Mouse (Mus musculus): ENCODE results near the gene Fam135a. TPM values are rescaled to one million over a fixed set of nuclear protein-coding genes. Genes with fewer than 3 reads are reported as not detected.

The Fam135a gene
- polyA plus RNA-seq, 1 experiment from 2014 or later = 28.6 TPM

- H3K9ac ChIP-seq (ENCODE audit: low read length) = no peak overlapping the region
- no peaks in the 10 kb centered on the region for H3K9me3 ChIP-seq (replicated peaks; ENCODE audit: control insufficient read depth, low read length)
- H3K4me3 ChIP-seq (ENCODE audit: low read depth, low read length) = no peak overlapping the region
- WGBS = 57% methylated on average over 10 of the region's 10 CpGs
- no peak overlapping the region for H3K4me2 ChIP-seq (ENCODE audit: low read length)
- DNase-seq (ENCODE audit: low spot score) = no peak
- no peak for ATAC-seq
- H3K27me3 ChIP-seq (replicated peaks; ENCODE audit: control insufficient read depth, insufficient read depth, low read length) = no peaks in the 10 kb centered on the region
- no peaks in the 10 kb centered on the region for H3K4me1 ChIP-seq (ENCODE audit: control insufficient read depth, insufficient read depth, low read length)
- H3K27ac ChIP-seq (ENCODE audit: low read depth, low read length) = no peak overlapping the region
- no peaks in the 10 kb centered on the region for H3K36me3 ChIP-seq (ENCODE audit: control insufficient read depth, insufficient read depth, low read length)
These were observed 8.0 kb upstream of the Fam135a start for GRCm38 (mm10) chr1:24107971-24108773.

GRCm38 (mm10) chr1:24107378-24107777, 7.2 kb upstream of the Fam135a start:
- DNase-seq (ENCODE audit: low spot score) = no peak
- WGBS = 61% methylated on average over 11 of the region's 11 CpGs
- H3K9ac ChIP-seq (ENCODE audit: low read length) = no peak overlapping the region

DNA sequence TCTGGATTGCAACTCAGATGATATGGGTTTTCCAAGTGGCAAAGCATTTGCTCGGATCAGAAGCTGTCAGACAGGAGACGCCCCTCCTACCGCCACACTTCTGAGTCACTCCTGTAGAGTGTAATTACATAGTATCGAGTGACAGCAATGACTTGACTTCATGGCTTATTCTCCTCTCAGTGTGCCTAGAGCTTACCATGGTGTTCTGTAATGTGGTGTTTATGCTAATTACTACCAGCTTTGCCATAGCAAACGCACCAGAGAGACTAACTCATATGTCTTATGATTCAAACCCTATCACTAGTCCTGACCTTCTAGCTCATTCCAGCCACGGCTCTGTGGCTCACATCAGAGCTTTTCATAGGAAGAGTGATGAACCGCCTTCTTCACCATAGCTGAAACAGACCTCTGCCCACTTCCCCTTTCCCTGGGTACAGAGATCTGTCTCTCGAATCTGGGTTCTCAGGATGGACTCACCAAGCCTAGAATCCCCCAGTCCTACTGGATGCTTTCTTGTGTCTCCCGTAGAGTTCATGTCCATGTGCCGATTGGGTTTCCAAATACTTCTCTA, 2.5 kb upstream of the Fam135a start:
- Histone ChIP-seq H3K9me3 (replicated peaks; ENCODE audit: control insufficient read depth, low read length) (no peaks in the 10 kb centered on the region), H3K4me3 (ENCODE audit: low read depth, low read length) (no peak overlapping the region), H3K9ac (ENCODE audit: low read length) (no peak overlapping the region), H3K4me2 (ENCODE audit: low read length) (no peak overlapping the region), H3K27ac (ENCODE audit: low read depth, low read length) (no peak overlapping the region), H3K27me3 (replicated peaks; ENCODE audit: control insufficient read depth, insufficient read depth, low read length) (no peaks in the 10 kb centered on the region), H3K4me1 (ENCODE audit: control insufficient read depth, insufficient read depth, low read length) (no peaks in the 10 kb centered on the region), H3K36me3 (ENCODE audit: control insufficient read depth, insufficient read depth, low read length) (no peaks in the 10 kb centered on the region)
- DNase-seq (ENCODE audit: low spot score) (no peak), ATAC-seq (no peak)
- WGBS = 82% methylated on average over 10 of the region's 10 CpGs

More at GRCm38 (mm10) chr1:24107378-24107777, 7.2 kb upstream of the Fam135a start:
- no peaks in the 10 kb centered on the region for H3K36me3 ChIP-seq (ENCODE audit: control insufficient read depth, insufficient read depth, low read length)
- no peak for ATAC-seq
- no peaks in the 10 kb centered on the region for H3K4me1 ChIP-seq (ENCODE audit: control insufficient read depth, insufficient read depth, low read length)
- no peaks in the 10 kb centered on the region for H3K9me3 ChIP-seq (replicated peaks; ENCODE audit: control insufficient read depth, low read length)
- no peaks in the 10 kb centered on the region for H3K27me3 ChIP-seq (replicated peaks; ENCODE audit: control insufficient read depth, insufficient read depth, low read length)
- H3K27ac ChIP-seq (ENCODE audit: low read depth, low read length) = no peak overlapping the region
- no peak overlapping the region for H3K4me2 ChIP-seq (ENCODE audit: low read length)
- no peak overlapping the region for H3K4me3 ChIP-seq (ENCODE audit: low read depth, low read length)

- peak overlapping the region; percentile 89 for H3K4me3 ChIP-seq (ENCODE audit: low read depth, low read length)
- WGBS = 60% methylated on average over 6 of the region's 6 CpGs
- H3K9ac ChIP-seq (ENCODE audit: low read length) = peak overlapping the region; percentile 93
- H3K9me3 ChIP-seq (replicated peaks; ENCODE audit: control insufficient read depth, low read length) = no peaks in the 10 kb centered on the region
- peak; percentile 15; the same call in 1 of the 2 replicates for ATAC-seq
- no peak for DNase-seq (ENCODE audit: low spot score)
- H3K27me3 ChIP-seq (replicated peaks; ENCODE audit: control insufficient read depth, insufficient read depth, low read length) = no peaks in the 10 kb centered on the region
- peak overlapping the region; percentile 66 for H3K4me2 ChIP-seq (ENCODE audit: low read length)
- no peaks in the 10 kb centered on the region for H3K4me1 ChIP-seq (ENCODE audit: control insufficient read depth, insufficient read depth, low read length)
- no peak overlapping the region for H3K27ac ChIP-seq (ENCODE audit: low read depth, low read length)
- no peaks in the 10 kb centered on the region for H3K36me3 ChIP-seq (ENCODE audit: control insufficient read depth, insufficient read depth, low read length)
These were observed 773 bp upstream of the Fam135a start for GRCm38 (mm10) chr1:24100870-24101358.

GRCm38 (mm10) chr1:24099541-24099925, 608 bp downstream of the Fam135a start:
- Histone ChIP-seq H3K4me3 (ENCODE audit: low read depth, low read length) (peak overlapping the region; percentile 89), H3K27ac (ENCODE audit: low read depth, low read length) (peak overlapping the region; percentile 72), H3K4me2 (ENCODE audit: low read length) (peak overlapping the region; percentile 66), H3K27me3 (replicated peaks; ENCODE audit: control insufficient read depth, insufficient read depth, low read length) (no peaks in the 10 kb centered on the region), H3K9me3 (replicated peaks; ENCODE audit: control insufficient read depth, low read length) (no peaks in the 10 kb centered on the region), H3K36me3 (ENCODE audit: control insufficient read depth, insufficient read depth, low read length) (no peaks in the 10 kb centered on the region), H3K9ac (ENCODE audit: low read length) (peak overlapping the region; percentile 93), H3K4me1 (ENCODE audit: control insufficient read depth, insufficient read depth, low read length) (no peaks in the 10 kb centered on the region)
- peak; percentile 28 for DNase-seq (ENCODE audit: low spot score)
- no peak for ATAC-seq
- WGBS = 0% methylated on average over 30 of the region's 44 CpGs

GRCm38 (mm10) chr1:24097541-24097940, 2.6 kb downstream of the Fam135a start:
- Histone ChIP-seq H3K4me3 (ENCODE audit: low read depth, low read length) (no peak overlapping the region), H3K9ac (ENCODE audit: low read length) (no peak overlapping the region), H3K4me1 (ENCODE audit: control insufficient read depth, insufficient read depth, low read length) (no peaks in the 10 kb centered on the region), H3K27me3 (replicated peaks; ENCODE audit: control insufficient read depth, insufficient read depth, low read length) (no peaks in the 10 kb centered on the region), H3K4me2 (ENCODE audit: low read length) (no peak overlapping the region), H3K36me3 (ENCODE audit: control insufficient read depth, insufficient read depth, low read length) (no peaks in the 10 kb centered on the region), H3K27ac (ENCODE audit: low read depth, low read length) (no peak overlapping the region), H3K9me3 (replicated peaks; ENCODE audit: control insufficient read depth, low read length) (no peaks in the 10 kb centered on the region)
- ATAC-seq (no peak), DNase-seq (ENCODE audit: low spot score) (no peak)
- 47% methylated on average over 8 of the region's 8 CpGs for WGBS

DNA sequence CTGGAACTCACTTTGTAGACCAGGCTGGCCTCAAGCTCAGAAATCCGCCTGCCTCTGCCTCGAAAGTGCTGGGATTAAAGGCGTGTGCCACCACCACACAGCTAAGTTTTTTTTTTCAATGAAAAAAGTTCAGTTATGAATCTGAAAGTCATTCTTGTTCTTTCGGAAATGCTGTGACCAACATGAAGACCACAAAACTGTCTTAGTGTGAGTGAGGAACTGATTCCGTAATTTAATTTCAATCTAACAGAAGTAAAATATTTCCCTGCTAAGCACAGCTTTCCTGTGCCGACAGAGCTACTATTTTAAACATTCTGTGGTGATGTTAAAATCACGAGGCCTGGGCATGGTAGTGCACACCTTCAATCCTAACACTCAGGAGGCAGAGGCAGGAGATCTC, 7.7 kb downstream of the Fam135a start:
- Histone ChIP-seq H3K9me3 (replicated peaks; ENCODE audit: control insufficient read depth, low read length) (no peaks in the 10 kb centered on the region), H3K9ac (ENCODE audit: low read length) (no peak overlapping the region), H3K36me3 (ENCODE audit: control insufficient read depth, insufficient read depth, low read length) (no peaks in the 10 kb centered on the region), H3K27me3 (replicated peaks; ENCODE audit: control insufficient read depth, insufficient read depth, low read length) (no peaks in the 10 kb centered on the region), H3K27ac (ENCODE audit: low read depth, low read length) (no peak overlapping the region), H3K4me2 (ENCODE audit: low read length) (no peak overlapping the region), H3K4me3 (ENCODE audit: low read depth, low read length) (no peak overlapping the region), H3K4me1 (ENCODE audit: control insufficient read depth, insufficient read depth, low read length) (no peaks in the 10 kb centered on the region)
- WGBS = 94% methylated on average over 7 of the region's 7 CpGs
- no peak for DNase-seq (ENCODE audit: low spot score)
- ATAC-seq = no peak

- WGBS = 100% methylated on average over 2 of the region's 2 CpGs
These were observed 9.5 kb downstream of the Fam135a start for GRCm38 (mm10) chr1:24090603-24091002.

DNA sequence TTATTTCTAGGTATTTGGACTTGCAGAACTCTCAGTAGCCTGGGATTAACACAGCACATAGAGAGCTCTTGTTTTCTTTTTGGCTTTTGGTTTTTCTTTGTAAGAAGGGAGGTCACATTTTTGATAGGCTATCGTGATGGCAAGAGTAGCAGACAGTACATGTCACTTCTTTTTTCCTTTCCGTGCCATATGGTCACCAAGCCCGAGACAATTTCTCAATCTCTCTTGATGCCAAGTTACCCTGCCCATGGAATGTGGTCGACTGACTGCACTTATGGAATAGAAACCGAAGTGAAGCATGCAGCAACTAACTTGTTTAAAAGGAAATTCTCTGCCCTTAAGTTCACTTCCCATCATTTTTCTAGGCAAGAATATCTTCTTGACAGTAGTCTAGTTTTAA, 10.0 kb downstream of the Fam135a start:
- Histone ChIP-seq H3K4me1 (ENCODE audit: control insufficient read depth, insufficient read depth, low read length) (no peaks in the 10 kb centered on the region), H3K9ac (ENCODE audit: low read length) (no peak overlapping the region), H3K27ac (ENCODE audit: low read depth, low read length) (no peak overlapping the region), H3K4me3 (ENCODE audit: low read depth, low read length) (no peak overlapping the region), H3K9me3 (replicated peaks; ENCODE audit: control insufficient read depth, low read length) (no peaks in the 10 kb centered on the region), H3K4me2 (ENCODE audit: low read length) (no peak overlapping the region), H3K27me3 (replicated peaks; ENCODE audit: control insufficient read depth, insufficient read depth, low read length) (no peaks in the 10 kb centered on the region), H3K36me3 (ENCODE audit: control insufficient read depth, insufficient read depth, low read length) (no peaks in the 10 kb centered on the region)
- ATAC-seq (no peak), DNase-seq (ENCODE audit: low spot score) (no peak)
- WGBS = 77% methylated on average over 5 of the region's 5 CpGs

More at GRCm38 (mm10) chr1:24090603-24091002, 9.5 kb downstream of the Fam135a start:
- DNase-seq (ENCODE audit: low spot score) (no peak), ATAC-seq (no peak)
- Histone ChIP-seq H3K4me3 (ENCODE audit: low read depth, low read length) (no peak overlapping the region), H3K4me1 (ENCODE audit: control insufficient read depth, insufficient read depth, low read length) (no peaks in the 10 kb centered on the region), H3K4me2 (ENCODE audit: low read length) (no peak overlapping the region), H3K36me3 (ENCODE audit: control insufficient read depth, insufficient read depth, low read length) (no peaks in the 10 kb centered on the region), H3K27me3 (replicated peaks; ENCODE audit: control insufficient read depth, insufficient read depth, low read length) (no peaks in the 10 kb centered on the region), H3K9ac (ENCODE audit: low read length) (no peak overlapping the region), H3K9me3 (replicated peaks; ENCODE audit: control insufficient read depth, low read length) (no peaks in the 10 kb centered on the region), H3K27ac (ENCODE audit: low read depth, low read length) (no peak overlapping the region)
